Mouse (Mus musculus): ENCODE measurements around the gene Ncs1. TPM values are rescaled to one million over a fixed set of nuclear protein-coding genes. Genes with fewer than 3 reads are reported as not detected.

The Ncs1 gene
- polyA plus RNA-seq (2015; fragmentation: Nextera tagmentation; extraction: Ambion mirVana) = 9.8 and 10.1 TPM in 2 replicates

GRCm38 (mm10) chr2:31245491-31246141 lies at the start of gene Ncs1:
TSS of gene Ncs1 (plus strand) at chr2:31245823.
- H3K27ac ChIP-seq (replicated peaks) = peak within 1 kb of the TSS; percentile 30; the same call in 1 of the 2 replicates
- H3K27me3 ChIP-seq (ENCODE audit: control insufficient read depth, insufficient read depth, low read length) = no peaks in the 10 kb centered on the region
- H3K4me3 ChIP-seq (ENCODE audit: low read depth, low read length) = peak within 1 kb of the TSS; percentile 67
- no peaks in the 10 kb centered on the region for H3K9me3 ChIP-seq (ENCODE audit: control insufficient read depth, low read length)
- DNase-seq (ENCODE audit: low spot score) (peak; percentile 75), ATAC-seq (ENCODE audit: low FRiP score, low TSS enrichment) (peak; percentile 69)
- TF ChIP-seq EP300 (optimal IDR thresholded peaks at IDR 0.05) (no peak), CTCF (IDR thresholded peaks at IDR 0.05; ENCODE audit: low read depth) (peak; percentile 20; the same call in 1 of the 2 replicates)
- H3K4me2 ChIP-seq (replicated peaks; ENCODE audit: low read depth) = peak within 1 kb of the TSS; percentile 97
- 0 out of 2 replicates have a peak, but pooled peaks cover 3% of the 10 kb centered on the region for H3K4me1 ChIP-seq (replicated peaks; ENCODE audit: control insufficient read depth, insufficient read depth)
- under 1% methylated on average over 31 of the region's 89 CpGs for WGBS
- H3K36me3 ChIP-seq (ENCODE audit: control insufficient read depth, insufficient read depth, low read length) = no peaks in the 10 kb centered on the region
- peak within 1 kb of the TSS; percentile 73 for H3K9ac ChIP-seq (ENCODE audit: low read length)

DNA sequence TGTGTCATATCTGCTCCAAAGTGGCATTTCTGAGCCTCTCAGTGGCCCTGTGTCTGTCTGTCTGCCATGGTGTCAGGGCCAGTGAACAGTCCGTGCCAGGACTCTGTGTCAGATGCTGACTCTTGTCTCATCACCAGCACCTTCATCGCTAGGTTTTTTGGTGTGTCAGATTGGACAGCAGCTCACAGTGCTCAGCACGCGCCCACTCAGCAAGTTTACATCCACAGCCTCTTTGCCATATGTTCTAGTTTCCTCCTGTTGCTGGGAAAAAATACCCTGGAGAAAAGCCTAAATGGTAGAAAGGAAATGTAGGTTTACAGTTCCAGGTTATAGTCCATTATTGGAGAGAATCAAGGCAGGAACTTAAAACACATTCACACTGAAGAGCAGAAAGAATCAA lies 47.0 kb upstream of the Ncs1 start:
- no peak for DNase-seq (ENCODE audit: low spot score)
- ATAC-seq (ENCODE audit: low FRiP score, low TSS enrichment) = no peak
- H3K9ac ChIP-seq (ENCODE audit: low read length) = no peak overlapping the region
- no peak overlapping the region for H3K4me3 ChIP-seq (ENCODE audit: low read depth, low read length)
- H3K9me3 ChIP-seq (ENCODE audit: control insufficient read depth, low read length) = no peaks in the 10 kb centered on the region
- WGBS = 93% methylated on average over 4 of the region's 4 CpGs
- no peaks in the 10 kb centered on the region for H3K4me1 ChIP-seq (replicated peaks; ENCODE audit: control insufficient read depth, insufficient read depth)
- no peak overlapping the region for H3K4me2 ChIP-seq (replicated peaks; ENCODE audit: low read depth)
- H3K27ac ChIP-seq (replicated peaks) = no peak overlapping the region
- H3K27me3 ChIP-seq (ENCODE audit: control insufficient read depth, insufficient read depth, low read length) = no peaks in the 10 kb centered on the region
- H3K36me3 ChIP-seq (ENCODE audit: control insufficient read depth, insufficient read depth, low read length) = peaks cover 21% of the 10 kb centered on the region; the same call in 1 of the 2 replicates
- TF ChIP-seq EP300 (optimal IDR thresholded peaks at IDR 0.05) = no peak
- TF ChIP-seq CTCF (IDR thresholded peaks at IDR 0.05; ENCODE audit: low read depth) = no peak

DNA sequence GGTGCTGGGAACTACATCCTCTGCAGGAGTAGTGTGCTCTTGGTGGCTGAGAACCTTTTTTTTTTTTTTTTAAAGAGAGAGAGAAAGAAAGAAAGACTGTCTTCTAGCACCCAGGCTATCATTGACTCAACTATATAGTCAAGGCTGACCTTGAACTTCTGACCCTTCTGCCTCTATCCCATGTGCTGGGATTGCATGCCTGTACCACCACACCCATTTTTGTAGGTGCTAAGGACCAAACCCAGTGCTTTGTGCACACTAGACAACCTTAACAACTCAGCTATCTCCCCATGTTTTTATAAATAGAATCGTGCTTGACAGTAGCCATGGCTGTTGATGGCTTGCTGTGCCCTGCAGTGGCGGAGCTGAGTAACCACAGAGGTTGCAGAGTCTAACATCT lies 45.6 kb upstream of the Ncs1 start:
- no peak for TF ChIP-seq EP300 (optimal IDR thresholded peaks at IDR 0.05)
- no peak for TF ChIP-seq CTCF (IDR thresholded peaks at IDR 0.05; ENCODE audit: low read depth)
- no peak overlapping the region for H3K4me3 ChIP-seq (ENCODE audit: low read depth, low read length)
- DNase-seq (ENCODE audit: low spot score) (no peak), ATAC-seq (ENCODE audit: low FRiP score, low TSS enrichment) (no peak)
- no peaks in the 10 kb centered on the region for H3K9me3 ChIP-seq (ENCODE audit: control insufficient read depth, low read length)
- H3K27ac ChIP-seq (replicated peaks) = no peak overlapping the region
- no peak overlapping the region for H3K9ac ChIP-seq (ENCODE audit: low read length)
- no peaks in the 10 kb centered on the region for H3K4me1 ChIP-seq (replicated peaks; ENCODE audit: control insufficient read depth, insufficient read depth)
- H3K27me3 ChIP-seq (ENCODE audit: control insufficient read depth, insufficient read depth, low read length) = no peaks in the 10 kb centered on the region
- no peak overlapping the region for H3K4me2 ChIP-seq (replicated peaks; ENCODE audit: low read depth)
- 93% methylated on average over 2 of the region's 2 CpGs for WGBS
- peaks cover 21% of the 10 kb centered on the region; the same call in 1 of the 2 replicates for H3K36me3 ChIP-seq (ENCODE audit: control insufficient read depth, insufficient read depth, low read length)

- DNase-seq (ENCODE audit: low spot score) = no peak
- Histone ChIP-seq H3K4me3 (ENCODE audit: low read depth, low read length) (no peak overlapping the region), H3K27ac (replicated peaks) (no peak overlapping the region), H3K9ac (ENCODE audit: low read length) (no peak overlapping the region), H3K9me3 (ENCODE audit: control insufficient read depth, low read length) (no peaks in the 10 kb centered on the region), H3K27me3 (ENCODE audit: control insufficient read depth, insufficient read depth, low read length) (no peaks in the 10 kb centered on the region), H3K4me2 (replicated peaks; ENCODE audit: low read depth) (no peak overlapping the region), H3K36me3 (ENCODE audit: control insufficient read depth, insufficient read depth, low read length) (peaks cover 9% of the 10 kb centered on the region; the same call in 1 of the 2 replicates), H3K4me1 (replicated peaks; ENCODE audit: control insufficient read depth, insufficient read depth) (no peaks in the 10 kb centered on the region)
- ATAC-seq (ENCODE audit: low FRiP score, low TSS enrichment) = no peak
- TF ChIP-seq EP300 (optimal IDR thresholded peaks at IDR 0.05) = no peak
- TF ChIP-seq CTCF (IDR thresholded peaks at IDR 0.05; ENCODE audit: low read depth) = no peak
- 76% methylated on average over 7 of the region's 7 CpGs for WGBS
These were observed 43.8 kb upstream of the Ncs1 start for GRCm38 (mm10) chr2:31201851-31202250.

DNA sequence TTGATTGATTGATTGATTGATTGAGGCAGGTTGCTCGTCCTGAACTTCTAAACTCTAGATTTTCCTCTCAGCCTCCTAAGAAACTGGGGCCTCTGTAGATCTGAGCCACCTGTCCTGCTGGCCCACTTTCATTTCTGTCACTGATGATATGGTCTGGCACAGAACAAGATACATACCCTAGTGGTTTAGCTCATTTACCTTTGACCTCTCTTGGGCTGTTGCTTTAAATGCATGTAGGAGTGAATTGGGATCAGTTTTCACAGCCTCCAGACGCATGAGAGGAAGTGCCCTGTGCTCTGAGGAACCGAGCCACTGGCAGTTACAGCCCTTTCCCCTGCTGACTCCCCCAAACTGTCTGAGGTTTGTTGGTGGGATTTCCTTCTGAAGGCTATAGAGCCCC lies 43.3 kb upstream of the Ncs1 start:
- Histone ChIP-seq H3K9me3 (ENCODE audit: control insufficient read depth, low read length) (no peaks in the 10 kb centered on the region), H3K27me3 (ENCODE audit: control insufficient read depth, insufficient read depth, low read length) (no peaks in the 10 kb centered on the region), H3K4me3 (ENCODE audit: low read depth, low read length) (no peak overlapping the region), H3K4me1 (replicated peaks; ENCODE audit: control insufficient read depth, insufficient read depth) (no peaks in the 10 kb centered on the region), H3K9ac (ENCODE audit: low read length) (no peak overlapping the region), H3K27ac (replicated peaks) (no peak overlapping the region), H3K36me3 (ENCODE audit: control insufficient read depth, insufficient read depth, low read length) (peaks cover 9% of the 10 kb centered on the region; the same call in 1 of the 2 replicates), H3K4me2 (replicated peaks; ENCODE audit: low read depth) (no peak overlapping the region)
- WGBS = 43% methylated on average over 3 of the region's 3 CpGs
- ATAC-seq (ENCODE audit: low FRiP score, low TSS enrichment) (no peak), DNase-seq (ENCODE audit: low spot score) (no peak)
- TF ChIP-seq EP300 (optimal IDR thresholded peaks at IDR 0.05) (no peak), CTCF (IDR thresholded peaks at IDR 0.05; ENCODE audit: low read depth) (no peak)

GRCm38 (mm10) chr2:31202956-31203355 lies 42.7 kb upstream of the Ncs1 start:
- no peaks in the 10 kb centered on the region for H3K27me3 ChIP-seq (ENCODE audit: control insufficient read depth, insufficient read depth, low read length)
- TF ChIP-seq EP300 (optimal IDR thresholded peaks at IDR 0.05) (no peak), CTCF (IDR thresholded peaks at IDR 0.05; ENCODE audit: low read depth) (no peak)
- H3K4me1 ChIP-seq (replicated peaks; ENCODE audit: control insufficient read depth, insufficient read depth) = no peaks in the 10 kb centered on the region
- WGBS = 91% methylated on average over 4 of the region's 4 CpGs
- no peak overlapping the region for H3K27ac ChIP-seq (replicated peaks)
- H3K4me2 ChIP-seq (replicated peaks; ENCODE audit: low read depth) = no peak overlapping the region
- no peak overlapping the region for H3K4me3 ChIP-seq (ENCODE audit: low read depth, low read length)
- no peak for DNase-seq (ENCODE audit: low spot score)
- no peak for ATAC-seq (ENCODE audit: low FRiP score, low TSS enrichment)
- peaks cover 7% of the 10 kb centered on the region; the same call in 1 of the 2 replicates for H3K36me3 ChIP-seq (ENCODE audit: control insufficient read depth, insufficient read depth, low read length)
- no peaks in the 10 kb centered on the region for H3K9me3 ChIP-seq (ENCODE audit: control insufficient read depth, low read length)
- H3K9ac ChIP-seq (ENCODE audit: low read length) = no peak overlapping the region
